8 mouse cellular contexts compared by ENCODE assay signal in genomic region chr16:44141483-44141882, GRCm38 (mm10). TPM values are rescaled to one million over a fixed set of nuclear protein-coding genes. Genes with fewer than 3 reads are reported as not detected.
A peak's percentile ranks its signal among the peaks of the same experiment; 100 is the strongest.
DNase-seq lines count a peak whose midpoint lies in the region; ATAC-seq and TF ChIP-seq lines count a peak whose summit lies in the region.

No protein-coding gene starts in this region.

- peaks cover 2% of the 10 kb centered on the region for H3K4me1 ChIP-seq in bone marrow, adult 2 months (ENCODE audit: control insufficient read depth, insufficient read depth, low read length)
- peaks cover 16% of the 10 kb centered on the region for H3K4me1 ChIP-seq in heart, postnatal 0 days (ENCODE audit: control insufficient read depth, insufficient read depth)
- H3K4me1 ChIP-seq in liver, embryonic 12.5 days: peaks cover 45% of the 10 kb centered on the region

- H3K4me2 ChIP-seq in heart, postnatal 0 days (ENCODE audit: low read depth, low read length): peak overlapping the region; percentile 97
- peak overlapping the region; percentile 94 for H3K4me2 ChIP-seq in liver, embryonic 12.5 days

- no peak for ATAC-seq in heart, postnatal 0 days (ENCODE audit: insufficient read depth, low read depth)
- ATAC-seq in liver, embryonic 12.5 days: no peak
- no peak for ATAC-seq in erythroid progenitor cell, adult 5-6 weeks (replicated peaks; ENCODE audit: low FRiP score, poor library complexity, severe bottlenecking)

- H3K27me3 ChIP-seq in heart, postnatal 0 days (ENCODE audit: control insufficient read depth, insufficient read depth, low read length): no peaks in the 10 kb centered on the region
- H3K27me3 ChIP-seq in liver, embryonic 12.5 days (replicated peaks): no peaks in the 10 kb centered on the region

- H3K36me3 ChIP-seq in heart, postnatal 0 days (replicated peaks; ENCODE audit: control insufficient read depth, insufficient read depth, low read length): no peaks in the 10 kb centered on the region
- H3K36me3 ChIP-seq in liver, embryonic 12.5 days: peaks cover 8% of the 10 kb centered on the region; the same call in 1 of the 2 replicates

- H3K9ac ChIP-seq in heart, postnatal 0 days (replicated peaks; ENCODE audit: low read depth, low read length): no peak overlapping the region; the same call in 1 of the 2 replicates
- peak overlapping the region; percentile 95 for H3K9ac ChIP-seq in liver, embryonic 12.5 days

- 32% methylated on average over 6 of the region's 6 CpGs for WGBS in bone marrow, adult 2 months
- WGBS in heart, postnatal 0 days: 14% methylated on average over 6 of the region's 6 CpGs
- 56% methylated on average over 6 of the region's 6 CpGs for WGBS in liver, embryonic 12.5 days (ENCODE audit: insufficient replicate concordance)

- TF ChIP-seq POLR2A in bone marrow, adult 2 months (IDR thresholded peaks at IDR 0.05; ENCODE audit: borderline replicate concordance, control insufficient read depth, low read depth, low read length): no peak

- no peak for DNase-seq in layer of hippocampus, adult 2 months (ENCODE audit: low spot score in 2 of 2)
- no peak for DNase-seq in layer of hippocampus, adult 9-10 months (ENCODE audit: low spot score)
- DNase-seq in heart, postnatal 0 days (ENCODE audit: low spot score): peak; percentile 65
- DNase-seq in adrenal gland, postnatal 14 days: no peak
- DNase-seq in frontal cortex, postnatal 10 days (ENCODE audit: low spot score in 2 of 2): no peak

- no peaks in the 10 kb centered on the region for H3K9me3 ChIP-seq in heart, postnatal 0 days (replicated peaks; ENCODE audit: control insufficient read depth, low read length)
- no peaks in the 10 kb centered on the region for H3K9me3 ChIP-seq in liver, embryonic 12.5 days (replicated peaks)

- TF ChIP-seq CTCF in layer of hippocampus, adult 2 months (conservative IDR thresholded peaks at IDR 0.05): peak; percentile 30
- TF ChIP-seq CTCF in bone marrow, adult 2 months (IDR thresholded peaks at IDR 0.05; ENCODE audit: control insufficient read depth, insufficient read depth, low read length): no peak
- no peak for TF ChIP-seq CTCF in heart, postnatal 0 days (IDR thresholded peaks at IDR 0.05; ENCODE audit: low read depth)

- TF ChIP-seq EP300 in heart, postnatal 0 days (IDR thresholded peaks at IDR 0.05; ENCODE audit: low read depth): no peak

- peak overlapping the region; percentile 87 for H3K4me3 ChIP-seq in layer of hippocampus, adult 2 months
- peak overlapping the region; percentile 45 for H3K4me3 ChIP-seq in bone marrow, adult 2 months (replicated peaks; ENCODE audit: control insufficient read depth, low read depth, low read length)
- H3K4me3 ChIP-seq in heart, postnatal 0 days (ENCODE audit: low read depth, low read length): peak overlapping the region; percentile 93
- H3K4me3 ChIP-seq in liver, embryonic 12.5 days: peak overlapping the region; percentile 95

- no peak overlapping the region; the same call in 1 of the 2 replicates for H3K27ac ChIP-seq in layer of hippocampus, adult 2 months
- H3K27ac ChIP-seq in bone marrow, adult 2 months (ENCODE audit: control insufficient read depth, insufficient read depth, low read depth, low read length, poor library complexity): no peak overlapping the region
- peak overlapping the region; percentile 99 for H3K27ac ChIP-seq in heart, postnatal 0 days (ENCODE audit: low read depth)
- H3K27ac ChIP-seq in liver, embryonic 12.5 days: peak overlapping the region; percentile 62

RNA-seq across cellular contexts. Expression of gene Naa50, which starts 1.9 kb away (rescaled TPM):
- 10 to 100 TPM; 59.2 to 61.1 TPM for total RNA-seq in layer of hippocampus, adult 2 months (2021)
- polyA plus RNA-seq in bone marrow, adult 2 months (2011; ENCODE audit: insufficient read depth, insufficient read length, low replicate concordance, missing spikeins): 28.1 and 38.1 TPM in 2 replicates
- total RNA-seq in heart, postnatal 0 days (2014; rRNA removed; ENCODE audit: low replicate concordance): 8.5 and 19.9 TPM in 2 replicates
- 50.1 and 57.6 TPM in 2 replicates for polyA plus RNA-seq in heart, postnatal 0 days (2015; fragmentation: Nextera tagmentation; extraction: Ambion mirVana)
- polyA plus RNA-seq in liver, embryonic 12.5 days (2016; fragmentation: Nextera tagmentation; extraction: Ambion mirVana): 129 and 132 TPM in 2 replicates
- total RNA-seq in adrenal gland, postnatal 14 days (2021): 84.5 and 84.7 TPM in 2 replicates
- total RNA-seq in erythroid progenitor cell, adult 5-6 weeks (2015; ENCODE audit: low replicate concordance): 34.0 and 35.0 TPM in 2 replicates
- total RNA-seq in erythroid progenitor cell, adult 5-6 weeks (2017; ENCODE audit: low replicate concordance): 36.5 and 47.6 TPM in 2 replicates

RNA-seq across cellular contexts. Expression of gene Atp6v1a, which starts 2.0 kb away (rescaled TPM):
- 100 to 1,000 TPM; 535 to 581 TPM for total RNA-seq in layer of hippocampus, adult 2 months (2021)
- polyA plus RNA-seq in bone marrow, adult 2 months (2011; ENCODE audit: insufficient read depth, insufficient read length, low replicate concordance, missing spikeins): 6.4 and 19.8 TPM in 2 replicates
- total RNA-seq in heart, postnatal 0 days (2014; rRNA removed; ENCODE audit: low replicate concordance): 39.2 and 39.4 TPM in 2 replicates
- 22.3 TPM in 2 replicates for polyA plus RNA-seq in heart, postnatal 0 days (2015; fragmentation: Nextera tagmentation; extraction: Ambion mirVana)
- 27.2 and 28.0 TPM in 2 replicates for polyA plus RNA-seq in liver, embryonic 12.5 days (2016; fragmentation: Nextera tagmentation; extraction: Ambion mirVana)
- total RNA-seq in adrenal gland, postnatal 14 days (2021): 102 and 112 TPM in 2 replicates
- total RNA-seq in erythroid progenitor cell, adult 5-6 weeks (2015; ENCODE audit: low replicate concordance): 13.0 TPM in 2 replicates
- total RNA-seq in erythroid progenitor cell, adult 5-6 weeks (2017; ENCODE audit: low replicate concordance): 16.3 and 18.0 TPM in 2 replicates

RNA-seq across cellular contexts. Expression of gene Usf3, which starts 31.6 kb away (rescaled TPM):
- total RNA-seq in layer of hippocampus, adult 2 months (2021): 10 to 100 TPM; 41.4 to 43.0 TPM
- polyA plus RNA-seq in bone marrow, adult 2 months (2011; ENCODE audit: insufficient read depth, insufficient read length, low replicate concordance, missing spikeins): 9.9 and 12.0 TPM in 2 replicates
- 9.6 and 9.9 TPM in 2 replicates for total RNA-seq in heart, postnatal 0 days (2014; rRNA removed; ENCODE audit: low replicate concordance)
- polyA plus RNA-seq in heart, postnatal 0 days (2015; fragmentation: Nextera tagmentation; extraction: Ambion mirVana): 1.1 and 1.4 TPM in 2 replicates
- 2.5 and 2.9 TPM in 2 replicates for polyA plus RNA-seq in liver, embryonic 12.5 days (2016; fragmentation: Nextera tagmentation; extraction: Ambion mirVana)
- 25.5 and 27.0 TPM in 2 replicates for total RNA-seq in adrenal gland, postnatal 14 days (2021)
- 24.3 and 30.3 TPM in 2 replicates for total RNA-seq in erythroid progenitor cell, adult 5-6 weeks (2015; ENCODE audit: low replicate concordance)
- total RNA-seq in erythroid progenitor cell, adult 5-6 weeks (2017; ENCODE audit: low replicate concordance): 13.1 and 16.0 TPM in 2 replicates

Comparison
In these comparisons a context has a peak if more than half of its experiments do, and no peak if none do; other contexts are left out.
1. H3K27ac ChIP-seq: peak in heart, postnatal 0 days (single experiment) and liver, embryonic 12.5 days (single experiment); none in layer of hippocampus, adult 2 months (single experiment) and bone marrow, adult 2 months (single experiment).
2. H3K4me3 ChIP-seq: peak in every context shown above with its lines; median percentile 95 in liver, embryonic 12.5 days; 93 in heart, postnatal 0 days; 87 in layer of hippocampus, adult 2 months; 45 in bone marrow, adult 2 months.